Mouse (Mus musculus) cerebellum, adult (tissue): ENCODE data around the gene Zbtb25.

Source experiments
- ATAC-seq: cut with Nextera tagmentation; 2 replicates; pipeline ENCODE4 v1.9.2; 2017; ENCODE audit warnings: mild to moderate bottlenecking, moderate library complexity, mixed read lengths; ENCODE audit not compliant: insufficient number of reproducible peaks, low FRiP score, low TSS enrichment

Gene Zbtb25

DNA sequence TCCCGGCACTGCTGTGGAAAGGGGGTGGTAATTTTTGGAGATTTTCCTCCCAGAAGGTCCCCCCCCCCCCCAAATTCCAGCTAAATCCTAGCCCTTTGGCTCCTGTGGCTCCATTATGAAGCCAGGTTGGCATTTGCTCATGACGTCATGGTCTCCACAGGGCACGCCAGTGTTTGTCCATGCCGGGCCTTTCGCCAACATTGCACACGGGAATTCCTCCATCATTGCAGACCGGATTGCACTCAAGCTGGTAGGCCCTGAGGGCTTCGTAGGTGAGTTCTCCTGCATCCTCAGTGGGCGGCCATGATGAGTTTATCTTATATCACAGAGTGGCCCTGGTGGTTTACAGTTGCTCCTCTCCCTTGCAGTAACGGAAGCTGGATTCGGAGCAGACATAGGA, 65.9 kb downstream of the Zbtb25 start:
- ATAC-seq, result peak; percentile 41; the same call in 1 of the 2 replicates

DNA sequence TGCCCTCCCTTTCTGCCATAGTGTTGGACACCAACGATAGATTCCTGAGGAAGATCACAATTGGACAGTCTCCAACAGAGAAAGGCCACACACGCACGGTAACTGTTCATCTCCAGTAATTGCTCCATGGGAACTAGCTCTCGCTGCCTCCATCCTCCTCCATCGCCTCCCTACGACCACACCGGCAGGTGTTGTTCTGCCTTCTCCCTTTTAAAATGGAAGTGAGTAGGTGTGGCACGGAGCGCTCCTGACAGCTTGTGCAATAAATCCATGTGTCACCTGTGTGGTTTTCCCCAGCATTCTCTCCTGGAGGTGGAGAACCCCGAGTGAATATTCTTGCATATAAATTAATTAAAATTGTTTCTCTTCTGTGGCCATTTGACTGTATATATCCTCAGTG, 69.0 kb downstream of the Zbtb25 start:
- no peak for ATAC-seq

DNA sequence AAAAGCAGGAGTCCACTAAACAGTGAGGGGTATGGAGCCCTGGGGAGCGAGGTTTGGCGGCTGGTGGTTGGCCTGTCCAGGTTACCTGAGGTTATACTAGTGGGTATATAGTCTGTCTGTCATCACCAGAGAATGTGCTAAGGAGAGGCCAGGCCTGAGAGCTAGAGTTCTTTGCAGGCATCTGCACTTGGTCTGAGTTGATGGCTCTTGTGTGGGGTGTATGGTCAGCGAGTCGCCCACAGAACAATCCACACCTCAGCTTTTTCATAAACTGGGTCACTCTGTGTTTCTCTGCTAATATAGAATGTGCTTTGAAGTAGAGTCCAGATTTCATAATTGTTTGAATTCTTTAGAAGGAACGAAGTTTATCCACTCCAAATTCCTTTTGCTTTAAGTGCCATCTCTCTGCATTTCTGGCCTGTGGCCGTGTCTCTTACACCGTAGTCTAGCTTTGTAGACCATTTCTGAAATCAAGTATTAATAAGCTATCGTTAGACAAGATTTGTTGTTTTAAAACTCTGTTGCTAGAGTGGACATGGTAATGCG, 70.0 kb downstream of the Zbtb25 start:
- ATAC-seq, result no peak

DNA sequence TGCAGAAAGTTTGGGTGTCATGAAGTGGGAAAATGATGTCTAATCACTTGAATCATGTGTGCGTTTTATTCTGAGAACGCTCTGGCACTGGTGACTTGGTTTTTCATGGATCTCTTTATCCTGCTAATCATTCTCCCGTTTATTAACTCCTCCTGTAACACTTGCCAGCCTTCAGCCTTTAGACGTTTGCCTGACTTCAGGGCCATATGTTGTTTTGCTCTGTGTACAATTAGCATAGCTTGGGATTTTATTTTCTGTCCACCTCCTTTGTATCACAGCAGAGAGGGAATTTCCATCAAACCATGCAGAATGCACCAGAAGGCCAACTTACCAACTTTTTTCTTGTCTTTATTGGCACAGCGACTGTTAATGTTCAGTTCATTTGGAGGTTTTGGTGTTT, 71.6 kb downstream of the Zbtb25 start:
- ATAC-seq, result no peak
